Mouse (Mus musculus) kidney, embryonic 15.5 days (tissue): ENCODE results near the gene Fars2. TPM values are rescaled to one million over a fixed set of nuclear protein-coding genes. Genes with fewer than 3 reads are reported as not detected.
A peak's percentile ranks its signal among the peaks of the same experiment; 100 is the strongest.

Experiments
- ATAC-seq: fragments of 200-750 bp; cut with Nextera tagmentation; replicated peaks from 2 replicates; pipeline ENCODE4 v1.8.0; 2017; ENCODE audit warnings: moderate TSS enrichment; ENCODE audit not compliant: low FRiP score
- H3K27ac ChIP-seq: fragments of 300-500 bp; sonication (generic); 2 replicates; pipeline ENCODE4 v1.5.1; 2015; ENCODE audit warnings: mild to moderate bottlenecking, inconsistent platforms
- H3K27me3 ChIP-seq: fragments of 300-500 bp; sonication (generic); 2 replicates; pipeline ENCODE4 v1.6.1; 2015; ENCODE audit warnings: inconsistent platforms
- H3K36me3 ChIP-seq: fragments of 300-500 bp; sonication (generic); 2 replicates; pipeline ENCODE4 v1.6.1; 2015; ENCODE audit warnings: inconsistent platforms
- H3K4me1 ChIP-seq: fragments of 300-500 bp; sonication (generic); 2 replicates; pipeline ENCODE4 v1.6.1; 2015; ENCODE audit warnings: inconsistent platforms
- H3K4me2 ChIP-seq: fragments of 300-500 bp; sonication (generic); 2 replicates; pipeline ENCODE4 v1.6.1; 2015; ENCODE audit warnings: moderate library complexity, mild to moderate bottlenecking, inconsistent platforms
- H3K4me3 ChIP-seq: fragments of 300-500 bp; sonication (generic); replicated peaks from 2 replicates; pipeline ENCODE4 v1.5.1; 2015; ENCODE audit warnings: mild to moderate bottlenecking, inconsistent platforms
- H3K9ac ChIP-seq: fragments of 300-500 bp; sonication (generic); 2 replicates; pipeline ENCODE4 v1.6.1; 2015; ENCODE audit warnings: mild to moderate bottlenecking, inconsistent platforms
- H3K9me3 ChIP-seq: fragments of 300-500 bp; sonication (generic); replicated peaks from 2 replicates; pipeline ENCODE4 v1.6.1; 2016; ENCODE audit warnings: inconsistent platforms
- WGBS: fragments of 180-500 bp; shearing (Covaris S2); methylation state at CpG from one replicate; pipeline ENCODE4 v1.1.7; 2015; ENCODE audit warnings: mixed read lengths; 5-methylcytosine and 5-hydroxymethylcytosine counted together
- polyA plus RNA-seq: library from polyadenylated mRNA; unstranded; fragments of >200 nt; fragmentation: Nextera tagmentation; extraction: Ambion mirVana; gene quantifications from 2 replicates; pipeline ENCODE4 v1.2.1, GENCODE M21; 2015

Fars2 gene
- polyA plus RNA-seq, 1 experiment from 2014 or later = 35.8 TPM

DNA sequence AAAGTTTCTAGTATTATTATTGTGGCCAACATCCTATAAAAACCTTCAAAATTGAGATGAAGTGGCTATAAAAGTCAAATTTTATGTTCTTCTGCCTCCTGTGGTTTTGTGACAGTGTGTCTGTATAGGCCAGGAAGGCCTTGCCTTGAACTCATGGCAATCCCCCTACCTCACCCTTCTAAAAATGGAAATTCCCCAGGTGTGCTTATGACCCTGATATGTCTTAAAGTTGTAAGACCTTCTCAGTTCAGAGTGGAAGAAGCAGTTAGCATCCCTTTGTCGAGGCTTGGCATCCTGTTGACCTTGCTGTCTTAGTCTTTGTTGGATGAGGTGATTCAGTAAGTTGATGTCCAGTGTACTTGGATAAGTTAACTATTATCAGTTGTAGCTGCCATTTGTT, 82.1 kb downstream of the Fars2 start:
- H3K9me3 ChIP-seq = no peaks in the 10 kb centered on the region
- H3K27ac ChIP-seq = no peak overlapping the region
- no peaks in the 10 kb centered on the region for H3K27me3 ChIP-seq
- 95% methylated on average over 1 of the region's 1 CpGs for WGBS
- H3K9ac ChIP-seq = no peak overlapping the region
- no peak for ATAC-seq
- no peak overlapping the region for H3K4me2 ChIP-seq
- H3K4me3 ChIP-seq = no peak overlapping the region
- no peaks in the 10 kb centered on the region for H3K36me3 ChIP-seq
- no peaks in the 10 kb centered on the region for H3K4me1 ChIP-seq

DNA sequence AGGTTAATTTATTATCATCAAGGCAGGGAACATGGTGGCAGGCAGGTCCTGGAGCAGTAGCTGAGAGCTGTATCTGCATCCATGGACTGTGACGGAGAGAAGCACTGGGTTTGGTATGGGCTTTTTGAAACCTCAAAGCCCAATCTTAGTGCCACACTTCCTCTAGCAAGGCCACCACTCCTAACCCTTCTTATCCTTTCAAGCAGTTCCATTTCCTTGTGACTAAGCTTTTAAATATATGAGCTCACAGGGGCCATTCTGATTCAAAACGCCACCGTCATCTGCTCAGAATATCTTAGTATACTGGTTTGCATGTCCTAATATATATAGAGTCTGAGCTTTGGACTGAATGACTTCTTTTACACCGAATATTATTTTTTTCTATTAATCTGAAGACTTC, 83.2 kb downstream of the Fars2 start:
- H3K4me3 ChIP-seq = no peak overlapping the region
- 83% methylated on average over 4 of the region's 4 CpGs for WGBS
- no peaks in the 10 kb centered on the region for H3K36me3 ChIP-seq
- H3K27me3 ChIP-seq = no peaks in the 10 kb centered on the region
- ATAC-seq = no peak
- H3K27ac ChIP-seq = no peak overlapping the region
- no peaks in the 10 kb centered on the region for H3K9me3 ChIP-seq
- H3K4me2 ChIP-seq = no peak overlapping the region
- no peaks in the 10 kb centered on the region for H3K4me1 ChIP-seq
- no peak overlapping the region for H3K9ac ChIP-seq

DNA sequence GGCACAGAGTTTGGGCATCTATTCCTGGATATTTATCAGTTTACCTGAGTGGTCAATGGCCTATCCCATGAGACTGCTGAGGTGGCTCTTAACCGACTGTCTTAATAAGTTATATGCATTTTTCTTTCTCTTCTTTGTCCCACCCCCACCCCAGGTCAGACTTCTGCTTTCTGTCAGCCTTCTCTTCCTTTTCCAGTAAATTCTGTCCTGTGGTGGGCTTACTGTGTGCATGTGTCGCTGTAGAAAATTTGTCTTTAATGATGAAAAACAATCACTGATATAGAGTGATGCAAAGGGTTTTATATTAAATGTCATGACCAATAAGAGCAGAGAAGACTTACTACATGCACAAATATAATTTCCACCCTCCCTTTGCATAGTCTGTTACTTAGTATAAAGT, 85.3 kb downstream of the Fars2 start:
- H3K4me2 ChIP-seq = no peak overlapping the region
- WGBS = 73% methylated on average over 2 of the region's 2 CpGs
- no peak overlapping the region for H3K4me3 ChIP-seq
- no peak overlapping the region for H3K9ac ChIP-seq
- no peak for ATAC-seq
- H3K36me3 ChIP-seq = no peaks in the 10 kb centered on the region
- no peaks in the 10 kb centered on the region for H3K9me3 ChIP-seq
- no peaks in the 10 kb centered on the region for H3K27me3 ChIP-seq
- H3K27ac ChIP-seq = no peak overlapping the region
- H3K4me1 ChIP-seq = no peaks in the 10 kb centered on the region

DNA sequence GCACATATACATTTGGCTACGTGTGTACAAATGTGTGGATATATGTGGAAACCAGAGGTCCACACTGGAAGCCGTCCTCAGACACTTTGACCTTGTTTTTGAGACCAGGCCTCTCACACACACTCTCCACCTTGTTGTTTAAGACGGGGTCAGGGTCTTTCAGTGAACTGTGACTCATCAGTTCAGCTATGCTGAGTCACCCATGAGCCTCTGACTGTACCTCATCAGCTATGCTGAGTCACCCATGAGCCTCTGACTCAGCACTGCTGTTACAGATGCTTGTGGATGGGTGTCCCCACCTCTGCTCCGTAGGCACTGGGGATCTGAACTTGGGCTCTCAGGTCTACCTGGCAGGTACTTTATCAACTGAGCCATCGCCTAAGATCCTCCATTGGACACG, 85.8 kb downstream of the Fars2 start:
- Histone ChIP-seq H3K9ac (no peak overlapping the region), H3K4me2 (no peak overlapping the region), H3K4me3 (no peak overlapping the region), H3K27ac (no peak overlapping the region), H3K27me3 (no peaks in the 10 kb centered on the region), H3K4me1 (no peaks in the 10 kb centered on the region), H3K36me3 (no peaks in the 10 kb centered on the region), H3K9me3 (no peaks in the 10 kb centered on the region)
- peak; percentile 79; the same call in 1 of the 2 replicates for ATAC-seq
- WGBS = 84% methylated on average over 6 of the region's 6 CpGs

DNA sequence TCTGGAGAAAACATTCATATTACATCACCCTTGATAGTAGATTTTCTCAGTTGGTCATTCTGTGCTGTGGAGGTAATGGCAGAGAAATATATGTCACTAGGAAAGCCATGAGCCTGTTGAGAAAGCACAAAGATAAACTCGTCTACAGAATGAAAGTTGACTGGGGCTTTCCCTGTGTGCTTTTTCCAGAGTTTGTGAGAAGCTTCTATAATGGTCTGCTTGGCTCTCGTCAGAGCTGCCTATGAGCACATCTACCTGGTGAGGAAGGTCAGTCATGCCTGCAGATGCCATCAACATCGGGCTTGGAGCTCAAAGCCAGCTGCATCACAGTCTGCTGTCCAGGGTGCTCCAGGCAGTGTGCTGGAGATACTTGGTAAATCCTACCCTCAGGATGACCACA, 87.1 kb downstream of the Fars2 start:
- no peak overlapping the region for H3K27ac ChIP-seq
- no peaks in the 10 kb centered on the region for H3K9me3 ChIP-seq
- 83% methylated on average over 3 of the region's 3 CpGs for WGBS
- H3K9ac ChIP-seq = no peak overlapping the region
- no peak overlapping the region for H3K4me3 ChIP-seq
- no peaks in the 10 kb centered on the region for H3K4me1 ChIP-seq
- no peaks in the 10 kb centered on the region for H3K36me3 ChIP-seq
- H3K27me3 ChIP-seq = no peaks in the 10 kb centered on the region
- no peak for ATAC-seq
- no peak overlapping the region for H3K4me2 ChIP-seq

DNA sequence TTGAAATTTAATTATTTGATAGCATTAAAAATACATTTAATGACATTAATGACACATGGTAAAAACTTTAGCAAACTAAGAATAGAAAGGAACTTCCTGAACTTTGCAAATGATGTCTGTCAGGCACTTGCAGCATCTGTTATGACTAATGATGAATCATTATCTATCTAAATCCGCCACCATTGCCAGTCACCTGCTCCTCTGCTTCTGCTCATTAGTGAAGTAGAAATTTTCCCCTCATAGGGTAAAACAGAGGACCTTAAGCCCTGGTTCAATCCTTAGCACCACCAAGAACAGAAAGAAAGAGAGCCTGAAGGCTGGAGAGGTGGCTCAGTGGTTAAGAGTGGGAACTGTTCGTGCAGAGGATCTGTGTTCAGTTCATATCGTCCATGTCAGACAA, 93.8 kb downstream of the Fars2 start:
- no peak for ATAC-seq
- Histone ChIP-seq H3K4me2 (no peak overlapping the region), H3K9me3 (no peaks in the 10 kb centered on the region), H3K36me3 (no peaks in the 10 kb centered on the region), H3K27me3 (no peaks in the 10 kb centered on the region), H3K4me1 (no peaks in the 10 kb centered on the region), H3K27ac (no peak overlapping the region), H3K4me3 (no peak overlapping the region), H3K9ac (no peak overlapping the region)
- 92% methylated on average over 3 of the region's 3 CpGs for WGBS

DNA sequence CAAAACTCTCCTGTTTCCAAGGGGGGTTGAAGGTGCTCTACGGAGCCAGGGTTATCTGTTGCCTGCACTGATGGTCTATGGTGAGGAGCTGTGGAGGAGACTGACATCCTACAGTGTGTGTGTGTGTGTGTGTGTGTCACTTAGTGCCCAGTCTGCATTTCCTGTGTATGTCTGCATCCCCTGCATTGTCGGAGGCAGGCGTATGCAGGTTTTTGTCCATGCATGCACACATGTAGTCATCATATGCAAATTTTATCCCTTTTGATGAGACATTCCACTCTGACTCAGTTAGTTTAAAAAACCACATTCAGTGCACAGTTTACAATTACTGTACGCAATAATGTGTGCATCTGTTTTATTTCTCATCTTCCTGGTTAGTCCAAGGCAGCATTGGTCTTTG, 96.8 kb downstream of the Fars2 start:
- H3K36me3 ChIP-seq = no peaks in the 10 kb centered on the region
- H3K4me3 ChIP-seq = no peak overlapping the region
- no peaks in the 10 kb centered on the region for H3K9me3 ChIP-seq
- no peak overlapping the region for H3K4me2 ChIP-seq
- no peaks in the 10 kb centered on the region for H3K27me3 ChIP-seq
- no peak overlapping the region for H3K27ac ChIP-seq
- H3K4me1 ChIP-seq = no peaks in the 10 kb centered on the region
- no peak overlapping the region for H3K9ac ChIP-seq
- no peak for ATAC-seq
- 94% methylated on average over 4 of the region's 4 CpGs for WGBS

DNA sequence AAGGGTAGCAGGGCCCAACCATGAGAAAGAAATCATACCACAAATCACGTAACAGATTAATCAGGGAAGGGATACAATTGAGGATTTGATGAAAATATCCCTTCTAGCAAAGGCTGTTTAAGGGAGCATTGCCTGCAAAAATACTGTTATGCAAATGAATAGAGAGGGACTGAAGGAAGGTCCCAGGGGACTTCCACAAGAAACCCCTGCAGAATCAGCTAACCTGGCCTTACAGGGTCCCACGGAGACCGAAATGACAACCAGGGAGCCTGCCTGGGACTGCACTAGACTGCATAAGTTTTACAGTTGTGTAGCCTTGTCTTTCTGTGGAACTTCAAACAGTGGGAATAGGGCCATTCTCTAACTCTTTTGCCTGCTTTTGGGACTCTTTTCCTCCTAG, 98.8 kb downstream of the Fars2 start:
- Histone ChIP-seq H3K36me3 (no peaks in the 10 kb centered on the region), H3K4me3 (no peak overlapping the region), H3K4me1 (no peaks in the 10 kb centered on the region), H3K27ac (no peak overlapping the region), H3K9me3 (no peaks in the 10 kb centered on the region), H3K4me2 (no peak overlapping the region), H3K9ac (no peak overlapping the region), H3K27me3 (no peaks in the 10 kb centered on the region)
- no peak for ATAC-seq
- 95% methylated on average over 3 of the region's 3 CpGs for WGBS

DNA sequence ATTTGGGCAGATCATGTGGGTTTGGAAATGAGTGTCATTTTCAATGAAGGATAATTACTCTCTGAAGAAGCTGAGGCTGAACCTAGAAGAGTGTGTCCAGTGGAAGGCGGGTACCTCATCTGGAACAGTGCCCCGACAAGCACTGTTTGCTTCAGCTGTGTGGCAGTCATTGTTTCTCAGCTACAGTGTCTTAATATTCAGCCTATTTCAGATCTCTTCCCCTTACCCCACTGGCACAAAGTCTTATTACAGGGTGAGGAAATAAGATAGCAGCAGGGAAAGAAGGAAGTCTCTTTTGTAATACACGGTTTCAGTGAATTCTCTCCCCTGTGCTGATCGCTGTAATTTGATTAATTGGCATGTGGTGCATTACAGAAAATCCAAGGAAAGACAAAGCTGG, 101.1 kb downstream of the Fars2 start:
- Histone ChIP-seq H3K4me1 (no peaks in the 10 kb centered on the region), H3K27me3 (no peaks in the 10 kb centered on the region), H3K9me3 (no peaks in the 10 kb centered on the region), H3K9ac (no peak overlapping the region), H3K36me3 (no peaks in the 10 kb centered on the region), H3K4me2 (no peak overlapping the region), H3K27ac (no peak overlapping the region), H3K4me3 (no peak overlapping the region)
- 69% methylated on average over 4 of the region's 4 CpGs for WGBS
- ATAC-seq = no peak

DNA sequence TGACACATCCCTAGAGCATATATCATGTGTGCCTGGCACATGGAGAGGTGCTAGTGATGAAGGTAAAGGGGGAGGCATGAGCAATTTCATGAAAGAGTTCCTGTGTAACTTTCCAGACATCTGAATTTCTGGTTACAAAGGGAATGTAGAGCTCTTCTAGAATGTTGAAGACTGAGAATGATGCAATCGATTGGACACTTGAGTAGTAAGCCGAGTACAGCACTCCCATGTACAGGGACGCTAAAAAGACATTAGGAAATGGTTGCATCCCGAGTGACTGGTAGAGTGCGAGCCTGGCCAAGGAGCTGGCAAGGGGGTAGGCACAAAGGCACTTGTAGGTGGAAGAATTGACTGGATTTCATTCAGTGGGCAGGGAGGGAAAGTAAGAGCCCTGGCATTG, 102.3 kb downstream of the Fars2 start:
- Histone ChIP-seq H3K27me3 (no peaks in the 10 kb centered on the region), H3K36me3 (no peaks in the 10 kb centered on the region), H3K4me3 (no peak overlapping the region), H3K9ac (no peak overlapping the region), H3K4me1 (no peaks in the 10 kb centered on the region), H3K9me3 (no peaks in the 10 kb centered on the region), H3K4me2 (no peak overlapping the region), H3K27ac (no peak overlapping the region)
- ATAC-seq = no peak
- WGBS = 87% methylated on average over 5 of the region's 5 CpGs

DNA sequence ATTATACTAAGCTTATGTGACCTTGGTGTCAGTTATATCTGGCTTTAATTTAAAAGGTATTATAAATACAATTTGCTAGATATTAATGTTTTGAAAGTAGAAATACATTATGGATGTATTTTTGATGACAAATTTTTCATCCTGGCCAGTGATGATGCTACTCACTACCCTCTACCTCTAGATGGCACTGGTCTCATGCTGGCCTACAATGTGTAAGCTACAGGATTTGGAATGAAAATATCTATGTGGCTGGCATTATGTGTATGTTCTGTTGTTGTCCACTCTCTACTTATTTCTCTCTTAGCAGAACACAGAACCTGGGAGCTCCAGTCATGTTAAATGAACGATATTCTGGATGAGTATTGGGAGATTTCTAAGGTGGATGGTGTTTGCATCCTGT, 104.7 kb downstream of the Fars2 start:
- Histone ChIP-seq H3K9me3 (no peaks in the 10 kb centered on the region), H3K27ac (no peak overlapping the region), H3K4me1 (no peaks in the 10 kb centered on the region), H3K4me2 (no peak overlapping the region), H3K36me3 (no peaks in the 10 kb centered on the region), H3K27me3 (no peaks in the 10 kb centered on the region), H3K4me3 (no peak overlapping the region), H3K9ac (no peak overlapping the region)
- WGBS = 89% methylated on average over 1 of the region's 1 CpGs
- ATAC-seq = no peak

DNA sequence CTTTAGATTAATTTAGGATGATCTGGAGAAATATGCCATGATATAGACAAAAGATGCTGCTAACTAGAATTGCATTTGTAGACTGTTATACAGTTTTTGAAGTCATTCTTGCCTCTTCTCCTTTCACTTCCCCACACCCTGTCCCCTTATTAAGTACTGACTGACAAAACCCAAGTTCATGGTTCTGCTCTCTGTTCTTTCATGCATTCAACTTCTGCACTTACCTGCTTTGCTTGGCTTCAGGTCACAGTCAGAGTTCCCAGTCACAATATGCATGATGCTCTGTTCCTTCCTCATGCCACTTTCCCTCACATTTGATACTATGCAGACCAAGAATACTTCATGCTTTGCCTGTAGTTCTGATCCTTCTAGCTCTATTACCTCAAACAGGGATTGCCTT, 105.5 kb downstream of the Fars2 start:
- Histone ChIP-seq H3K9me3 (no peaks in the 10 kb centered on the region), H3K27ac (no peak overlapping the region), H3K27me3 (no peaks in the 10 kb centered on the region), H3K4me3 (no peak overlapping the region), H3K4me1 (no peaks in the 10 kb centered on the region), H3K4me2 (no peak overlapping the region), H3K9ac (no peak overlapping the region), H3K36me3 (no peaks in the 10 kb centered on the region)
- ATAC-seq = no peak

DNA sequence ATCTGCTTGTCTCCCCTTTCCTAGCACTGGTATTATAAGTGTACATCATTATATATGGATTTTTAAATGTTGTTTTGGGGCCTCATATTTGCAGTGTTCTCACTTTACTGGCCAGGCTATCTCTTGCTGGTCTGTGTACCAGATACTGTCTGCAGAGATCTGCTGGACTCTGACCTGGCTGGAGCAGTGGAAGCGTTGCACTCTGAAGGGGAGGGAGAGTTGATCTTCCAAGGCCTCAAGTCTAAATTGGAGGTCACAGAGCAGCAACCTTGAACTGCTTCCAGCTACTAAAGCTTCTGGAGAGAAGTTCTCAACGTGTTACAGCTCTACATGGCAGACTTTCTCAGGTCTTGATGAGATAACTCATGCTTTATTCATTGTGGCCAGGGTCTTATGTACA, 107.2 kb downstream of the Fars2 start:
- ATAC-seq = no peak
- Histone ChIP-seq H3K9me3 (no peaks in the 10 kb centered on the region), H3K4me3 (no peak overlapping the region), H3K9ac (no peak overlapping the region), H3K27me3 (no peaks in the 10 kb centered on the region), H3K36me3 (no peaks in the 10 kb centered on the region), H3K4me1 (no peaks in the 10 kb centered on the region), H3K4me2 (no peak overlapping the region), H3K27ac (no peak overlapping the region)
- 68% methylated on average over 2 of the region's 2 CpGs for WGBS
